Mouse (Mus musculus) fat pad, adult 2 months (tissue): ENCODE data around the gene Gm40193.
"Not testable (repeated sequence)": the region's sequence is repeated elsewhere in the genome, so short reads cannot be mapped to it uniquely, and the experiment has no call there.

Experiments used
- DNase-seq: peaks from one replicate; pipeline ENCODE4 v3.0.0-alpha.2; 2011; ENCODE audit warnings: low read depth, low spot score; ENCODE audit errors: extremely low read depth

Gm40193 gene

GRCm38 (mm10) chr11:70532839-70533238 lies at the start of gene Gm40193:
Gm40193 (minus strand) TSS chr11:70532939.
- DNase-seq, result no peak

- no peak for DNase-seq
These were observed 49.5 kb upstream of the Gm40193 start for GRCm38 (mm10) chr11:70582196-70582595.

GRCm38 (mm10) chr11:70580921-70581320 lies 48.2 kb upstream of the Gm40193 start:
- DNase-seq, result no peak

- no peak for DNase-seq
These were observed 47.6 kb upstream of the Gm40193 start for GRCm38 (mm10) chr11:70580358-70580720.

GRCm38 (mm10) chr11:70579710-70580357 lies 47.1 kb upstream of the Gm40193 start:
- no peak for DNase-seq

GRCm38 (mm10) chr11:70578962-70579361 lies 46.2 kb upstream of the Gm40193 start:
- no peak for DNase-seq

GRCm38 (mm10) chr11:70577201-70577600 lies 44.5 kb upstream of the Gm40193 start:
- no peak for DNase-seq

GRCm38 (mm10) chr11:70573872-70574271 lies 41.1 kb upstream of the Gm40193 start:
- no peak for DNase-seq

- no peak for DNase-seq
These were observed 39.7 kb upstream of the Gm40193 start for GRCm38 (mm10) chr11:70572348-70572902.

GRCm38 (mm10) chr11:70571641-70572040 lies 38.9 kb upstream of the Gm40193 start:
- DNase-seq, result no peak

GRCm38 (mm10) chr11:70570614-70571013 lies 37.9 kb upstream of the Gm40193 start:
- DNase-seq, result not testable (repeated sequence)

- DNase-seq, result no peak
These were observed 33.8 kb upstream of the Gm40193 start for GRCm38 (mm10) chr11:70566586-70566985.

GRCm38 (mm10) chr11:70564276-70564873 lies 31.6 kb upstream of the Gm40193 start:
- DNase-seq, result no peak

- DNase-seq, result no peak
These were observed 30.9 kb upstream of the Gm40193 start for GRCm38 (mm10) chr11:70563470-70564275.

- no peak for DNase-seq
These were observed 30.3 kb upstream of the Gm40193 start for GRCm38 (mm10) chr11:70562995-70563469.

GRCm38 (mm10) chr11:70562287-70562994 lies 29.7 kb upstream of the Gm40193 start, which contains the start of gene Mink1:
Mink1 (plus strand) TSS chr11:70562881.
- DNase-seq, result no peak

GRCm38 (mm10) chr11:70561937-70562286 lies 29.2 kb upstream of the Gm40193 start:
- DNase-seq, result no peak

- DNase-seq, result no peak
These were observed 24.8 kb upstream of the Gm40193 start for GRCm38 (mm10) chr11:70557545-70557944.

GRCm38 (mm10) chr11:70553940-70554339 lies 21.2 kb upstream of the Gm40193 start:
- DNase-seq, result no peak

- no peak for DNase-seq
These were observed 18.8 kb upstream of the Gm40193 start for GRCm38 (mm10) chr11:70551526-70551925.

- DNase-seq, result no peak
These were observed 11.8 kb upstream of the Gm40193 start for GRCm38 (mm10) chr11:70544496-70544895.
